Mouse (Mus musculus) lung, embryonic 14.5 days (tissue): ENCODE measurements around the gene Hadhb. TPM values are rescaled to one million over a fixed set of nuclear protein-coding genes. Genes with fewer than 3 reads are reported as not detected.
A peak's percentile ranks its signal among the peaks of the same experiment; 100 is the strongest.

ENCODE experiments used
- ATAC-seq: fragments of 200-750 bp; cut with Nextera tagmentation; 2 replicates; pipeline ENCODE4 v1.8.0; 2017; ENCODE audit warnings: mild to moderate bottlenecking, moderate TSS enrichment, moderate library complexity; ENCODE audit not compliant: insufficient read depth
- DNase-seq: peaks from one replicate; pipeline ENCODE4 v3.0.0-alpha.2; 2015
- H3K27ac ChIP-seq: fragments of 300-500 bp; sonication (generic); 2 replicates; pipeline ENCODE4 v1.5.1; 2014; ENCODE audit warnings: low read depth, mild to moderate bottlenecking, moderate library complexity
- H3K27me3 ChIP-seq: fragments of 300-500 bp; sonication (generic); 2 replicates; pipeline ENCODE4 v1.6.1; 2014; ENCODE audit warnings: low read length, control low read depth; ENCODE audit not compliant: insufficient read depth
- H3K36me3 ChIP-seq: fragments of 300-500 bp; sonication (generic); 2 replicates; pipeline ENCODE4 v1.6.1; 2014; ENCODE audit warnings: control low read depth; ENCODE audit not compliant: insufficient read depth
- H3K4me1 ChIP-seq: fragments of 300-500 bp; sonication (generic); 2 replicates; pipeline ENCODE4 v1.6.1; 2014; ENCODE audit warnings: antibody characterized with exemption, control low read depth; ENCODE audit not compliant: insufficient read depth
- H3K4me2 ChIP-seq: fragments of 300-500 bp; sonication (generic); 2 replicates; pipeline ENCODE4 v1.6.1; 2014; ENCODE audit warnings: mild to moderate bottlenecking
- H3K4me3 ChIP-seq: fragments of 300-500 bp; sonication (generic); 2 replicates; pipeline ENCODE4 v1.5.1; 2014; ENCODE audit warnings: low read depth, low read length
- H3K9ac ChIP-seq: fragments of 300-500 bp; sonication (generic); 2 replicates; pipeline ENCODE4 v1.6.1; 2014
- H3K9me3 ChIP-seq: fragments of 300-500 bp; sonication (generic); 2 replicates; pipeline ENCODE4 v1.6.1; 2016; ENCODE audit warnings: low read depth, low read length, control low read depth
- CTCF ChIP-seq: IDR thresholded peaks from 2 replicates; pipeline ENCODE4 v1.5.1; 2016; ENCODE audit warnings: antibody characterized with exemption, low read depth
- WGBS: fragments of 180-500 bp; shearing (Covaris S2); extraction: QIAGEN DNeasy Blood & Tissue Kit; methylation state at CpG from one replicate; pipeline ENCODE4 v1.1.7; 2014; 5-methylcytosine and 5-hydroxymethylcytosine counted together
- microRNA counts: library from miRNA; unstranded; fragments of <30 nt; microRNA quantifications from one replicate; lab custom pipeline; 2016
- microRNA-seq: library from miRNA; unstranded; fragments of <30 nt; microRNA quantifications from one replicate; pipeline ENCODE4, GENCODE M21; 2016; ENCODE audit warnings: borderline number of aligned reads
- polyA plus RNA-seq: library from polyadenylated mRNA; unstranded; fragments of >200 nt; fragmentation: Nextera tagmentation; extraction: Ambion mirVana; gene quantifications from 2 replicates; pipeline ENCODE4 v1.2.1, GENCODE M21; 2014

The Hadhb gene
- polyA plus RNA-seq, 1 experiment from 2014 or later = 124 TPM

DNA sequence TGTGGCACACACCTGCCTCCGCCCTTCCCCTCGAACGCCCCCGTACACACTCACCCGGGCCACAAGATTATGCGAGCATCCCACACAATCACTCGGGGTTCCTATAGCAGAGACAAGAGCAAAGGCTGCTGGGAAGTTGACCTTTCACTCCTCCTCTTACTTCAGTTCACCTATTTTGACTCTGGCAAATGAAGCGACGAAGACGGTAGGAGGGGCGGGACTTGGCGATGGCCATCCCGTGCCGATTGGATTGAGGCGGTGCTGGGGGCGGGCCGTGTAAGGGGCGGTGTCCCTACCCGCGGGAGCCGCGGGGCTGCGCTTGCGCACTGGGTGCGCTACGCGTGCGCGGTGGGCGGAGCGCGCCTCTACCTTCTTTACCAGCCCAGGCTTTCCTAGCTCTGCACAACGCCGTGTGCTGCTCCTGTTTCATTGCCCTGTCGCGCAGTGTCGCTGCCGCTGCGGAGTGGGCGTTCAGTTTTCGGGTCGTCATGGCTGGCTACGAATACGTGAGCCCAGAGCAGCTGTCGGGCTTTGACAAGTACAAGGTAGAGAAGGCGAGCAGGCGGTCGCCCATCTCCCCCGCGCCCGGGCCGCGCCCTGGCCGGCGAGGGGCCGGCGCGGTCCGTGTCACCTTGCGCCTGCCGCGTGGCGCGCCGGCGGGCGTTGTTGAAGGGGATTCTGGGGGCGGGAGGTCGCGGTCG lies 77.4 kb downstream of the Hadhb start, which contains the start of gene Selenoi:
Selenoi (plus strand) TSS at position 311 of the 701 bp plus-strand sequence.
- peak within 1 kb of the TSS; percentile 62 for H3K4me2 ChIP-seq
- no peaks in the 10 kb centered on the region for H3K27me3 ChIP-seq
- no peak for TF ChIP-seq CTCF
- H3K36me3 ChIP-seq = no peaks in the 10 kb centered on the region
- no peaks in the 10 kb centered on the region; the same call in 1 of the 2 replicates for H3K9me3 ChIP-seq
- 3% methylated on average over 69 of the region's 71 CpGs for WGBS
- peak within 1 kb of the TSS; percentile 86 for H3K4me3 ChIP-seq
- peak within 1 kb of the TSS; percentile 79 for H3K9ac ChIP-seq
- H3K4me1 ChIP-seq = peaks cover 12% of the 10 kb centered on the region; the same call in 1 of the 2 replicates
- peak within 1 kb of the TSS; percentile 88 for H3K27ac ChIP-seq
- DNase-seq = peak; percentile 99
- peak; percentile 99 for ATAC-seq

DNA sequence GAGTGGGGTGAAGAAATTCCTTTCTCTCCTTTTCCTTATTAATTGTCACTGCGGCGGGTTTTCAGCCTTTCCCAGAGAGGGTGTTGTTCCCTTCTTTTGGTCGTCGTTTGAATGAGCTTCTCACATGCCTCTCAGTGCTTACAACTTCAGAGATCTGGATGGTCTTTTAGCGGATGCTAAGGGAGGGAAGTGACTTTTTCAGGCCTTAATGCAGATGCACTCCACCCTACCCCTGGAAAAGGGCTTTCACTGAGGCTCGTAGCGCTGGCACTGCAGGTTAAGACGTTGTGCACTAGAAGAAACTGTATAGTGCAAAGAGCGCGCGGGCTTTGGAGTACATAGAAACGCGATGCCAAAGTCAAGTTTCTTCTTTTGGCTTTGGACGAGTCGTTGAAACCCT lies 78.0 kb downstream of the Hadhb start:
- H3K4me2 ChIP-seq = peak overlapping the region; percentile 62
- WGBS = under 1% methylated on average over 15 of the region's 15 CpGs
- no peaks in the 10 kb centered on the region for H3K36me3 ChIP-seq
- H3K4me1 ChIP-seq = peaks cover 12% of the 10 kb centered on the region; the same call in 1 of the 2 replicates
- H3K9ac ChIP-seq = peak overlapping the region; percentile 79
- ATAC-seq (no peak), DNase-seq (peak; percentile 53)
- no peaks in the 10 kb centered on the region for H3K27me3 ChIP-seq
- H3K4me3 ChIP-seq = peak overlapping the region; percentile 86
- no peaks in the 10 kb centered on the region; the same call in 1 of the 2 replicates for H3K9me3 ChIP-seq
- TF ChIP-seq CTCF = no peak
- H3K27ac ChIP-seq = peak overlapping the region; percentile 88

DNA sequence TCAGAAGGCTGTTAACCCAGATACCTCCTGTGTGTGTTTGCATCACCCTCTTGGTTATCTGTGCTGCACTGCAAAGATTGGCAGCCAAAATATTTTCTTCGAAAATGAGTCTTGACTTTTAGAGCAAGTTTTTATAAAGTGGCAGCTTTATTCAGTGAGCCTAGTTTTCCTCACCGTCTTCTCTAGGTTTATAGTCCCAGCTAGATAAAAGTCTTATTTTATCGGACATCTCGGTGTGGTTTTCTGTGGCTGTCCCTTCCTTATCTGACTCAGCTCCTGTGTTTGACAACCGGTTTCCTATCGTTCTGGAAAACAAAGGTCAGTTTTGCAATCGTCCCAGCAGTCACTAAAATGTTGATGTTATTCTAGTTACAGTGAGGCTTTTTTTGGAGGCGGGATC lies 78.9 kb downstream of the Hadhb start:
- H3K27ac ChIP-seq = no peak overlapping the region
- H3K9ac ChIP-seq = peak overlapping the region; percentile 79
- H3K4me1 ChIP-seq = peaks cover 12% of the 10 kb centered on the region; the same call in 1 of the 2 replicates
- H3K9me3 ChIP-seq = no peaks in the 10 kb centered on the region; the same call in 1 of the 2 replicates
- TF ChIP-seq CTCF = no peak
- no peaks in the 10 kb centered on the region for H3K36me3 ChIP-seq
- ATAC-seq = no peak
- H3K4me3 ChIP-seq = peak overlapping the region; percentile 86
- H3K27me3 ChIP-seq = no peaks in the 10 kb centered on the region
- 23% methylated on average over 8 of the region's 8 CpGs for WGBS
- H3K4me2 ChIP-seq = peak overlapping the region; percentile 62
- DNase-seq = no peak

MicroRNAs encoded within 50 kb of the gene (microRNA counts, 519-probe panel; counts per million panel counts)
- microRNA mmu-miR-1960 (lab: Ali Mortazavi, UCI) = 632 counts per million, percentile 2 among the panel's probes with 10 or more counts

Small RNA genes within 50 kb of the gene (microRNA-seq; reads per million reads assigned to microRNA genes)
- gene Mir1960 = 1.2 reads per million

Other genes starting within 250 kb of the Hadhb start
- gene Il6, start 142.1 kb upstream of the Hadhb start, polyA plus RNA-seq = not detected in 2 replicates
- 343 and 362 TPM in 2 replicates for gene Tyms, start 81.6 kb upstream of the Hadhb start, polyA plus RNA-seq
- gene Garem2, start 50.1 kb upstream of the Hadhb start, polyA plus RNA-seq = 0.39 and 0.49 TPM in 2 replicates
- not detected in 2 replicates for gene 3110082J24Rik, start 49.2 kb upstream of the Hadhb start, polyA plus RNA-seq
- gene Hadha, start 86 bp upstream of the Hadhb start, polyA plus RNA-seq = 118 and 124 TPM in 2 replicates
- gene Adgrf3, start 50.5 kb downstream of the Hadhb start, polyA plus RNA-seq = 0.11 and 0.20 TPM in 2 replicates
- gene Selenoi, start 77.3 kb downstream of the Hadhb start, polyA plus RNA-seq = 18.9 and 19.2 TPM in 2 replicates
- gene Drc1, start 126.1 kb downstream of the Hadhb start, polyA plus RNA-seq = 0.46 and 0.51 TPM in 2 replicates